Mouse (Mus musculus): Measurements from ENCODE around the gene Polr3gl.

DNA sequence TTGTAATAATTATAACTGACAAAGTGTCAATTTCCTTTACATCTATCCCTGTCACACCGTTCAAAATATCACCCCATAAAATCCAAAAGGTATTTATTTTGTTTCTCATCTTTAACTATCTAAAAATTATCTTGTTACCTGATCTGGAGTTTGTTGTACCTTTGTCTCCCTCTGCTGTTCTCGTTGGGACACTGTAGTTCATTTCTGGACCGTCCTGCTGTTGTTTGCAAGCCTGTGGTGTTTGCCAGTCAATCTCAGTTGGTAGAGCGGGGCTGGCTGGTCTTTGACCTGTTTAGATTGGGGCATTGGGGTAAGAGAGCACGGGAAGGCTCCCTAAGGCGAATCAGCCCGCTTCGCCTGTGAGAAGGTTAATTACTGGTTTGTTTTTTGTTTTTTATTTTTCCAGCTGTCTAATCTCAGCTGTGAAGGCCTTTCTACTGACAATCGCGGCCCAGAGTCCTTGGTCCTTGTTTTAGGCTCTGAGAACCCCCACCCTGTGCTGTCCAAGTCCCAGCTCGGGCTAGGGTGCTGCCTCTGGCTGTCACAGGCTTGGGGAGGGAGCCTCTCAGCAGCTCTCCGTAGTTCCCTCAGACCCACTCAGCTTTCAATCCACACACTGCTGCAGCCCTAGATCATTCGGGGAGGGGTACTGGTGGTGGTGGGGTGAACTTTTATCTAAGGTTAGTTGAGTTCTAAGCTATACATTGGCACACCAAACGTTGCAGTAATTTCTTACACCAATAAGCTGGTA, 52.5 kb downstream of the Polr3gl start:
- TF ChIP-seq CTCF (IDR thresholded peaks at IDR 0.05; ENCODE audit: low read depth, low read length), result no peak
- no peak for TF ChIP-seq POLR2A (IDR thresholded peaks at IDR 0.05; ENCODE audit: extremely low read depth, insufficient read depth, low read length)

All from liver, adult 2 months (tissue).